Mouse (Mus musculus) liver, postnatal 0 days (tissue): ENCODE results near the gene Gm20388. TPM values are rescaled to one million over a fixed set of nuclear protein-coding genes. Genes with fewer than 3 reads are reported as not detected.
A peak's percentile ranks its signal among the peaks of the same experiment; 100 is the strongest.

Experiments used
- ATAC-seq: fragments of 200-750 bp; cut with Nextera tagmentation; 2 replicates; pipeline ENCODE4 v1.8.0; 2017; ENCODE audit warnings: mild to moderate bottlenecking, moderate library complexity
- DNase-seq: peaks from one replicate; pipeline ENCODE4 v3.0.0-alpha.2; 2016
- H3K27ac ChIP-seq: fragments of 300-500 bp; sonication (generic); 2 replicates; pipeline ENCODE4 v1.5.1; 2014; ENCODE audit warnings: antibody characterized with exemption, moderate library complexity, mild to moderate bottlenecking, low read depth
- H3K27me3 ChIP-seq: fragments of 300-500 bp; sonication (generic); 2 replicates; pipeline ENCODE4 v1.6.1; 2014; ENCODE audit warnings: low read length, control low read depth, mixed read lengths; ENCODE audit not compliant: insufficient read depth
- H3K36me3 ChIP-seq: fragments of 300-500 bp; sonication (generic); replicated peaks from 2 replicates; pipeline ENCODE4 v1.6.1; 2014; ENCODE audit warnings: mild to moderate bottlenecking, control low read depth, low read length, moderate library complexity, mixed read lengths; ENCODE audit not compliant: insufficient read depth
- H3K4me1 ChIP-seq: fragments of 300-500 bp; sonication (generic); 2 replicates; pipeline ENCODE4 v1.6.1; 2014; ENCODE audit warnings: antibody characterized with exemption, mild to moderate bottlenecking, control low read depth; ENCODE audit not compliant: insufficient read depth
- H3K4me2 ChIP-seq: fragments of 300-500 bp; sonication (generic); 2 replicates; pipeline ENCODE4 v1.6.1; 2014; ENCODE audit warnings: low read depth, mild to moderate bottlenecking, low read length, moderate library complexity, mixed read lengths
- H3K4me3 ChIP-seq: fragments of 300-500 bp; sonication (generic); 2 replicates; pipeline ENCODE4 v1.5.1; 2014; ENCODE audit warnings: low read depth, low read length
- H3K9ac ChIP-seq: fragments of 300-500 bp; sonication (generic); replicated peaks from 2 replicates; pipeline ENCODE4 v1.6.1; 2014; ENCODE audit warnings: mild to moderate bottlenecking, moderate library complexity
- H3K9me3 ChIP-seq: fragments of 300-500 bp; sonication (generic); 2 replicates; pipeline ENCODE4 v1.6.1; 2016; ENCODE audit warnings: mild to moderate bottlenecking, control low read depth, low read length, mixed read lengths
- CTCF ChIP-seq: sonication (generic); IDR thresholded peaks from 2 replicates; pipeline ENCODE4 v1.5.1; 2016; ENCODE audit warnings: antibody characterized with exemption, low read depth
- EP300 ChIP-seq: IDR thresholded peaks from 2 replicates; pipeline ENCODE4 v1.6.1; 2016; ENCODE audit warnings: antibody characterized with exemption, low read depth, mild to moderate bottlenecking
- WGBS: fragments of 180-500 bp; shearing (Covaris S2); extraction: QIAGEN DNeasy Blood & Tissue Kit; methylation state at CpG from one replicate; pipeline ENCODE4 v1.1.7; 2014; ENCODE audit not compliant: insufficient replicate concordance; 5-methylcytosine and 5-hydroxymethylcytosine counted together
- polyA plus RNA-seq: library from polyadenylated mRNA; unstranded; fragments of >200 nt; fragmentation: Nextera tagmentation; extraction: Ambion mirVana; gene quantifications from 2 replicates; pipeline ENCODE4 v1.2.1, GENCODE M21; 2015

The Gm20388 gene
- polyA plus RNA-seq, 1 experiment from 2014 or later = not detected

- Histone ChIP-seq H3K4me3 (peak overlapping the region; percentile 19), H3K9me3 (no peaks in the 10 kb centered on the region), H3K9ac (0 out of 2 replicates have a peak overlapping the region, but pooled peaks have one; percentile 36), H3K36me3 (no peaks in the 10 kb centered on the region), H3K4me2 (peak overlapping the region; percentile 61), H3K27me3 (no peaks in the 10 kb centered on the region), H3K4me1 (no peaks in the 10 kb centered on the region), H3K27ac (peak overlapping the region; percentile 69)
- no peak for DNase-seq
- WGBS = 64% methylated on average over 8 of the region's 8 CpGs
- TF ChIP-seq EP300 = no peak
- TF ChIP-seq CTCF = no peak
- peak; percentile 43; the same call in 1 of the 2 replicates for ATAC-seq
Measured at GRCm38 (mm10) chr8:124152771-124153170, 4242.1 kb downstream of the Gm20388 start.

GRCm38 (mm10) chr8:124156324-124156723, 4245.7 kb downstream of the Gm20388 start:
- WGBS = 75% methylated on average over 7 of the region's 7 CpGs
- TF ChIP-seq EP300 = no peak
- no peak for TF ChIP-seq CTCF
- Histone ChIP-seq H3K9ac (no peak overlapping the region), H3K9me3 (no peaks in the 10 kb centered on the region), H3K27me3 (no peaks in the 10 kb centered on the region), H3K4me1 (no peaks in the 10 kb centered on the region), H3K4me2 (no peak overlapping the region), H3K36me3 (no peaks in the 10 kb centered on the region), H3K27ac (no peak overlapping the region), H3K4me3 (no peak overlapping the region)
- ATAC-seq (no peak), DNase-seq (no peak)

GRCm38 (mm10) chr8:124161683-124162082, 4251.0 kb downstream of the Gm20388 start:
- H3K9me3 ChIP-seq = no peaks in the 10 kb centered on the region
- TF ChIP-seq CTCF = no peak
- TF ChIP-seq EP300 = no peak
- ATAC-seq = no peak
- 75% methylated on average over 5 of the region's 5 CpGs for WGBS
- DNase-seq = no peak
- no peaks in the 10 kb centered on the region for H3K4me1 ChIP-seq
- H3K9ac ChIP-seq = no peak overlapping the region
- H3K27me3 ChIP-seq = no peaks in the 10 kb centered on the region
- no peak overlapping the region for H3K4me2 ChIP-seq
- H3K4me3 ChIP-seq = no peak overlapping the region
- no peaks in the 10 kb centered on the region for H3K36me3 ChIP-seq
- H3K27ac ChIP-seq = no peak overlapping the region

- Histone ChIP-seq H3K4me1 (no peaks in the 10 kb centered on the region), H3K9ac (no peak overlapping the region), H3K27ac (no peak overlapping the region), H3K4me2 (no peak overlapping the region), H3K9me3 (no peaks in the 10 kb centered on the region), H3K36me3 (no peaks in the 10 kb centered on the region), H3K4me3 (no peak overlapping the region), H3K27me3 (no peaks in the 10 kb centered on the region)
- no peak for TF ChIP-seq CTCF
- TF ChIP-seq EP300 = no peak
- DNase-seq (no peak), ATAC-seq (no peak)
- WGBS = 72% methylated on average over 5 of the region's 5 CpGs
Measured at GRCm38 (mm10) chr8:124163258-124163657, 4252.6 kb downstream of the Gm20388 start.

GRCm38 (mm10) chr8:124169749-124170148, 4259.1 kb downstream of the Gm20388 start:
- Histone ChIP-seq H3K9me3 (no peaks in the 10 kb centered on the region), H3K27me3 (no peaks in the 10 kb centered on the region), H3K4me2 (no peak overlapping the region), H3K4me3 (no peak overlapping the region), H3K36me3 (no peaks in the 10 kb centered on the region), H3K27ac (no peak overlapping the region), H3K9ac (no peak overlapping the region), H3K4me1 (no peaks in the 10 kb centered on the region)
- 76% methylated on average over 7 of the region's 7 CpGs for WGBS
- DNase-seq (no peak), ATAC-seq (no peak)
- no peak for TF ChIP-seq EP300
- no peak for TF ChIP-seq CTCF

GRCm38 (mm10) chr8:124170671-124171070, 4260.0 kb downstream of the Gm20388 start:
- H3K36me3 ChIP-seq = no peaks in the 10 kb centered on the region
- no peak overlapping the region for H3K4me3 ChIP-seq
- no peaks in the 10 kb centered on the region for H3K4me1 ChIP-seq
- TF ChIP-seq CTCF (no peak), EP300 (no peak)
- DNase-seq (no peak), ATAC-seq (no peak)
- H3K9ac ChIP-seq = no peak overlapping the region
- H3K9me3 ChIP-seq = no peaks in the 10 kb centered on the region
- no peak overlapping the region for H3K4me2 ChIP-seq
- 68% methylated on average over 7 of the region's 7 CpGs for WGBS
- no peaks in the 10 kb centered on the region for H3K27me3 ChIP-seq
- H3K27ac ChIP-seq = no peak overlapping the region
